Mouse (Mus musculus): ENCODE results near the gene Kif13a. TPM values are rescaled to one million over a fixed set of nuclear protein-coding genes. Genes with fewer than 3 reads are reported as not detected.

Kif13a gene
- polyA plus RNA-seq, 1 experiment from 2014 or later: 11.9 TPM

GRCm38 (mm10) chr13:46753294-46753693 is 176.4 kb downstream of the Kif13a start:
- no peak overlapping the region for H3K9ac ChIP-seq
- H3K27ac ChIP-seq: no peak overlapping the region
- H3K4me2 ChIP-seq: no peak overlapping the region
- no peaks in the 10 kb centered on the region for H3K27me3 ChIP-seq (replicated peaks)
- no peaks in the 10 kb centered on the region for H3K9me3 ChIP-seq
- H3K4me3 ChIP-seq: no peak overlapping the region
- H3K4me1 ChIP-seq: no peaks in the 10 kb centered on the region
- 93% methylated on average over 5 of the region's 5 CpGs for WGBS
- ATAC-seq (replicated peaks): no peak
- H3K36me3 ChIP-seq (replicated peaks): no peaks in the 10 kb centered on the region

- Histone ChIP-seq H3K36me3 (replicated peaks) (no peaks in the 10 kb centered on the region), H3K9ac (no peak overlapping the region), H3K27ac (no peak overlapping the region), H3K4me1 (no peaks in the 10 kb centered on the region), H3K27me3 (replicated peaks) (no peaks in the 10 kb centered on the region), H3K9me3 (no peaks in the 10 kb centered on the region), H3K4me2 (no peak overlapping the region), H3K4me3 (no peak overlapping the region)
- WGBS: 89% methylated on average over 13 of the region's 13 CpGs
- no peak for ATAC-seq (replicated peaks)
Measured at GRCm38 (mm10) chr13:46752566-46753229, 177.0 kb downstream of the Kif13a start.

DNA sequence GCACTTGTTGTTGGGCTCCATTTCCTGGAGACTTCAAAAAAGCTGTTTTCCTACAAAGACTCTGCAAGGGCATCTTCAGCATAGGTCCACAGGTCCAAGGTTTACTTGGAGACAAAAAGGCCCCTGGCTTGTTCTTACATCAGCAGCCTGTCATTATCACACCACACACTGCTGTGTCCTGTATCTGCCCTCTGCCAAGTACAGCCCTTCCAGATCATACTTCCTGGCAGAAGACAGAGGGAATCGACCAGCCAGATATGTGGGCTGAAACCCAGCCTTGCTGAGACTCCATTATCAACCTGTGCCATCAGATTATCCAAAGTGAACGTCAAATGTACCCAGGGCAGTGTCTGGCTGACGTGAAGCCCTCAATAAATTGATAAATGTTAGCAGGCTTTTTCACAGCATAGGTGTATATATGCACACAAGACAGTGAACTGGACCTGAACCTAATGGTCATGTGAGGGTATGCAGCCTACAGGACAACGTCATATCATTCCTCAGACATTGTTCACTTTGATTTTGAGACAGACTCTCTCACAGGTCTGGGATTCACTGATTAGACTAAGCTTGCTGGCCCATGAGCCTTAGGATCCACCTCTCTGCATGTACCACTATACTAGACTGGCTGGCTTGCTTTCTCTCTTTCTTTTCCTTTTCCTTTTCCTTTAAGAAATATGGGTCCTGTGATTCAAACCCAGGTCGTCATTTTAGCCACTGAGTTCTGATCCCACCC is 181.4 kb downstream of the Kif13a start:
- Histone ChIP-seq H3K4me2 (no peak overlapping the region), H3K36me3 (replicated peaks) (no peaks in the 10 kb centered on the region), H3K4me1 (no peaks in the 10 kb centered on the region), H3K27ac (no peak overlapping the region), H3K9me3 (no peaks in the 10 kb centered on the region), H3K27me3 (replicated peaks) (no peaks in the 10 kb centered on the region), H3K9ac (no peak overlapping the region), H3K4me3 (no peak overlapping the region)
- 89% methylated on average over 5 of the region's 5 CpGs for WGBS
- no peak for ATAC-seq (replicated peaks)

GRCm38 (mm10) chr13:46743821-46744220 is 185.8 kb downstream of the Kif13a start:
- WGBS: 82% methylated on average over 8 of the region's 8 CpGs
- no peaks in the 10 kb centered on the region for H3K9me3 ChIP-seq
- no peak for ATAC-seq (replicated peaks)

GRCm38 (mm10) chr13:46742367-46742766 is 187.3 kb downstream of the Kif13a start:
- no peak overlapping the region for H3K27ac ChIP-seq
- H3K4me3 ChIP-seq: no peak overlapping the region
- no peak overlapping the region for H3K9ac ChIP-seq
- no peaks in the 10 kb centered on the region for H3K27me3 ChIP-seq (replicated peaks)
- WGBS: 64% methylated on average over 2 of the region's 2 CpGs
- H3K36me3 ChIP-seq (replicated peaks): no peaks in the 10 kb centered on the region
- H3K9me3 ChIP-seq: no peaks in the 10 kb centered on the region
- H3K4me1 ChIP-seq: no peaks in the 10 kb centered on the region
- ATAC-seq (replicated peaks): no peak
- no peak overlapping the region for H3K4me2 ChIP-seq

More at GRCm38 (mm10) chr13:46743821-46744220, 185.8 kb downstream of the Kif13a start:
- no peaks in the 10 kb centered on the region for H3K36me3 ChIP-seq (replicated peaks)
- H3K27ac ChIP-seq: no peak overlapping the region
- no peak overlapping the region for H3K9ac ChIP-seq
- H3K4me2 ChIP-seq: no peak overlapping the region
- no peaks in the 10 kb centered on the region for H3K4me1 ChIP-seq
- H3K4me3 ChIP-seq: no peak overlapping the region
- no peaks in the 10 kb centered on the region for H3K27me3 ChIP-seq (replicated peaks)

GRCm38 (mm10) chr13:46739426-46739825 is 190.2 kb downstream of the Kif13a start:
- Histone ChIP-seq H3K27ac (no peak overlapping the region), H3K4me1 (peaks cover 14% of the 10 kb centered on the region), H3K27me3 (replicated peaks) (peaks cover 12% of the 10 kb centered on the region), H3K36me3 (replicated peaks) (no peaks in the 10 kb centered on the region), H3K9ac (no peak overlapping the region), H3K4me3 (no peak overlapping the region), H3K9me3 (no peaks in the 10 kb centered on the region), H3K4me2 (no peak overlapping the region)
- no peak for ATAC-seq (replicated peaks)
- 83% methylated on average over 7 of the region's 7 CpGs for WGBS

DNA sequence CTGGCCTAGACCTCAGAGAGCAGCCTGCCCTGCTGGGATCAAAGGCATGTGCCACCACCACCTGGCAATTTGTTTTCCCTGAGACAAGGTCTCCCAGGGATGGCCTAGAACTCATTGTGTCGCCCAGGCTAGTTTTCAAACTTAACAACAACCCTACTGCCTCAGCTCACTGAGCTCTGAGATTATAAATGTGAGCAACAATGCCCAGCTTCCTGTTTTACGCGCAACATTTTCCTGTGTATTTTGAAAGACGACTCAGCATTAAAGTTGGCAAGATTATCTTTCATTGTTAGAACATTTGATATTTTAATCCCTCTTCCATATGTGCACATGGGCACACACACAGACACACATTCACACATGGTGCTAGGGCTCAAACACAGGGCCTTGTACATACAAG is 192.2 kb downstream of the Kif13a start:
- H3K27ac ChIP-seq: no peak overlapping the region
- no peak for ATAC-seq (replicated peaks)
- peaks cover 14% of the 10 kb centered on the region for H3K4me1 ChIP-seq
- H3K9ac ChIP-seq: no peak overlapping the region
- no peaks in the 10 kb centered on the region for H3K36me3 ChIP-seq (replicated peaks)
- H3K27me3 ChIP-seq (replicated peaks): peaks cover 12% of the 10 kb centered on the region
- no peak overlapping the region for H3K4me2 ChIP-seq
- 88% methylated on average over 4 of the region's 4 CpGs for WGBS
- H3K9me3 ChIP-seq: no peaks in the 10 kb centered on the region
- H3K4me3 ChIP-seq: no peak overlapping the region

- Histone ChIP-seq H3K36me3 (replicated peaks) (no peaks in the 10 kb centered on the region), H3K27me3 (replicated peaks) (peaks cover 12% of the 10 kb centered on the region), H3K27ac (no peak overlapping the region), H3K4me3 (peak overlapping the region; percentile 31), H3K4me2 (peak overlapping the region; percentile 58), H3K9ac (peak overlapping the region; percentile 1; the same call in 1 of the 2 replicates), H3K9me3 (no peaks in the 10 kb centered on the region), H3K4me1 (peaks cover 14% of the 10 kb centered on the region)
- 4% methylated on average over 12 of the region's 12 CpGs for WGBS
- ATAC-seq (replicated peaks): no peak
Measured at GRCm38 (mm10) chr13:46736479-46736865, 193.2 kb downstream of the Kif13a start.

GRCm38 (mm10) chr13:46735808-46736478 is 193.7 kb downstream of the Kif13a start:
- no peak for ATAC-seq (replicated peaks)
- no peak overlapping the region for H3K27ac ChIP-seq
- peak overlapping the region; percentile 31 for H3K4me3 ChIP-seq
- H3K9ac ChIP-seq: peak overlapping the region; percentile 1; the same call in 1 of the 2 replicates
- under 1% methylated on average over 20 of the region's 20 CpGs for WGBS
- H3K27me3 ChIP-seq (replicated peaks): peaks cover 12% of the 10 kb centered on the region
- H3K9me3 ChIP-seq: no peaks in the 10 kb centered on the region
- H3K4me1 ChIP-seq: peaks cover 14% of the 10 kb centered on the region
- peak overlapping the region; percentile 58 for H3K4me2 ChIP-seq
- H3K36me3 ChIP-seq (replicated peaks): no peaks in the 10 kb centered on the region

- Histone ChIP-seq H3K4me2 (peak overlapping the region; percentile 58), H3K36me3 (replicated peaks) (no peaks in the 10 kb centered on the region), H3K9me3 (no peaks in the 10 kb centered on the region), H3K4me1 (peaks cover 14% of the 10 kb centered on the region), H3K27me3 (replicated peaks) (peaks cover 12% of the 10 kb centered on the region), H3K9ac (no peak overlapping the region), H3K4me3 (peak overlapping the region; percentile 31), H3K27ac (no peak overlapping the region)
- no peak for ATAC-seq (replicated peaks)
- 46% methylated on average over 11 of the region's 11 CpGs for whole genome bisulfite sequencing
Measured at GRCm38 (mm10) chr13:46735219-46735807, 194.4 kb downstream of the Kif13a start.

DNA sequence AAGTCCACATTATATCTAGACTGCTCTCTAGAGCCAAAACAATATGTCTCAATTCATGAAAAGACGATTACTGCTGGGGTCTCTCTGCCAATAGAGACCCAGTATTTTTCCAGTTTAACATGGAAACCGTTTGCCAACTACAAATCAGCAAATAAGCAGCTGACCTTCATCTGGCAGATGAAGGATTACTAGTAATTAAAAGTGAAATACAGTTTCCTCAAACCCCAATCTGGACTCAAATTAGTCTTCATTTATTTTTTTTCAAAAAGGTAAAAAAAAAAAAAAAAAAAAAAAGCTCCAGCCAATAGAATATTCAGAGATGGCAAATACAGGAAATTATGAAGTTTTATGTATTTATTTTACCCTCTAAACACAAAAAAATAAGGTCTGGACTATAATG is 199.7 kb downstream of the Kif13a start:
- no peak overlapping the region for H3K4me3 ChIP-seq

DNA sequence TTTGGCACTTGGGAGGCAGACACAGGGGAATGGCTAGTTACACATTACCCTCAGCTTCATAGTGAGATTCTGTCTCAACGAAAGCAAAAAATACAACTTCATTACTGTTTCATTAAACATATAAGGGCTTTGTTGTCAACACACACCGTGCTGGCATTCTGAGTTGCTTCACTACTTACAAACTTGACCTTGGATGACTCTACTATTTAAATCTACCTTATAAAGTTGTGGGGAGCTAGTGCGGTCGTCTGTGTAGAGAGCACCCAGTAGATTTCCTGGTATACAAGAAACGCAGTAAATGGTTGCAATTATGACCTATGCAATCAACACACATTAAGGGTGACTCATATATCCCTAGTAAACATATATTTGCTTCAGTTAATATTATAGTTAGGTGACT is 201.3 kb downstream of the Kif13a start:
- peak; percentile 18; the same call in 1 of the 2 replicates for ATAC-seq (replicated peaks)
- H3K27me3 ChIP-seq (replicated peaks): no peaks in the 10 kb centered on the region
- peak overlapping the region; percentile 39 for H3K9ac ChIP-seq
- peak overlapping the region; percentile 57 for H3K4me2 ChIP-seq
- H3K9me3 ChIP-seq: no peaks in the 10 kb centered on the region
- H3K4me1 ChIP-seq: peaks cover 22% of the 10 kb centered on the region
- peak overlapping the region; percentile 100 for H3K4me3 ChIP-seq
- WGBS: 33% methylated on average over 5 of the region's 5 CpGs
- no peaks in the 10 kb centered on the region for H3K36me3 ChIP-seq (replicated peaks)
- peak overlapping the region; percentile 94 for H3K27ac ChIP-seq

More for the DNA sequence above, 199.7 kb downstream of the Kif13a start:
- H3K27me3 ChIP-seq (replicated peaks): no peaks in the 10 kb centered on the region
- no peak for ATAC-seq (replicated peaks)
- no peak overlapping the region for H3K9ac ChIP-seq
- H3K4me2 ChIP-seq: no peak overlapping the region
- H3K36me3 ChIP-seq (replicated peaks): no peaks in the 10 kb centered on the region
- H3K27ac ChIP-seq: no peak overlapping the region
- no peaks in the 10 kb centered on the region for H3K9me3 ChIP-seq
- peaks cover 13% of the 10 kb centered on the region for H3K4me1 ChIP-seq
- WGBS: 79% methylated on average over 2 of the region's 2 CpGs
